Mouse (Mus musculus) ES-E14 (cell line): ENCODE results near the gene Gm49358.

Source experiments
- CHD2 ChIP-seq: IDR thresholded peaks from 2 replicates; pipeline ENCODE4 v1.6.1; 2014; ENCODE audit warnings: mild to moderate bottlenecking, low read depth, low read length, inconsistent platforms
- HCFC1 ChIP-seq: IDR thresholded peaks from 2 replicates; pipeline ENCODE4 v1.6.1; 2012; ENCODE audit warnings: low read length, inconsistent platforms, borderline replicate concordance; ENCODE audit not compliant: insufficient read depth
- ZNF384 ChIP-seq: IDR thresholded peaks from 2 replicates; pipeline ENCODE4 v1.6.1; 2012; ENCODE audit warnings: low read depth, low read length, inconsistent platforms

- TF ChIP-seq CHD2 (no peak), HCFC1 (no peak), ZNF384 (no peak)
Observed at GRCm38 (mm10) chr10:86852160-86852559, 88.4 kb downstream of the Gm49358 start.
